Mouse (Mus musculus): ENCODE results near the gene Dab2ip. TPM values are rescaled to one million over a fixed set of nuclear protein-coding genes. Genes with fewer than 3 reads are reported as not detected.

The Dab2ip gene
- polyA plus RNA-seq, 1 experiment from 2014 or later, result 67.9 TPM

DNA sequence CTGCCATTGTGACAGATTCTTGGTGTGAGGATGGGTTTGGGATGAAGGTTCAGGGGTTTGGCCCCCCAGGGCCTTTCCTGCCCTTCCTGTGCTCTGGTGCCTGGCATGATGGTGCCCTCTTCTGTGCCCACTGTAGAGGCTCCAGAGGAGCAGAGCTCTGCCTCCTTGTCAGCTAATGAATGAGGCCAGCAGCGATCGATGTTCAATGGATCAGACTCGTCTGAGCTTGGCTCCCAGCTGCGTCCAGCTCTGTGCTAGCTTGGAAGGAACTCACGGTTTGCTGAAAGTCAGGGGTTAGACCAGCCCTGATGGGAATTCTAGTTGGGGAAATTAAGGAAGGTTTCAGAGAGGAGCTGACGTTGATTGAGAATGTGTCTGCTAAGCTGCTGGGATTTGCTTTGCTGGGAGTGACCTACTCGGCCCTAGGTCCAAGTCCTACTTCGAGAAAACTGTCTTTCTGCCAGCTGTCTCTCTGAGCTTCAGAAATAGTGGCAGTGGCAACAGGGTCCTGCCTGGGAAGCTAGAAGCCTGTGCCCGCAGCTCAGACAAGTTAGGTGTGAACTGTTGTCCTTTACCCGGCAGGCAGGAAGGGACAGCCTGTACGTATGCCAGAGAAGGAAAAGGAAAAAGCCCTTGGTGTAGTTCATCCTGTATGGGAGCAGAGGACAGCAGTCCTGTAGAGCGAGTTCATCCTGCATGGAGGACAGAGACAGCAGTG, 65.5 kb downstream of the Dab2ip start:
- peak overlapping the region; percentile 30; the same call in 1 of the 2 replicates for H3K27ac ChIP-seq (replicated peaks)
- peak overlapping the region; percentile 2; the same call in 1 of the 2 replicates for H3K9ac ChIP-seq
- H3K9me3 ChIP-seq (replicated peaks), result no peaks in the 10 kb centered on the region
- no peak for ATAC-seq (ENCODE audit: insufficient number of reproducible peaks, low FRiP score, low TSS enrichment, low read depth)
- WGBS, result 34% methylated on average over 12 of the region's 12 CpGs
- no peaks in the 10 kb centered on the region for H3K36me3 ChIP-seq
- peak overlapping the region; percentile 79 for H3K4me2 ChIP-seq (replicated peaks)
- H3K4me1 ChIP-seq, result peaks cover 95% of the 10 kb centered on the region
- H3K27me3 ChIP-seq, result no peaks in the 10 kb centered on the region
- H3K4me3 ChIP-seq (replicated peaks), result peak overlapping the region; percentile 76

GRCm38 (mm10) chr2:35624380-35625006, 66.4 kb downstream of the Dab2ip start:
- Histone ChIP-seq H3K27ac (replicated peaks) (no peak overlapping the region), H3K4me1 (peaks cover 86% of the 10 kb centered on the region), H3K4me3 (replicated peaks) (peak overlapping the region; percentile 76; the same call in 1 of the 2 replicates), H3K36me3 (no peaks in the 10 kb centered on the region), H3K4me2 (replicated peaks) (peak overlapping the region; percentile 79), H3K9me3 (replicated peaks) (no peaks in the 10 kb centered on the region), H3K27me3 (no peaks in the 10 kb centered on the region), H3K9ac (no peak overlapping the region)
- 57% methylated on average over 5 of the region's 5 CpGs for WGBS
- no peak for ATAC-seq (ENCODE audit: insufficient number of reproducible peaks, low FRiP score, low TSS enrichment, low read depth)

DNA sequence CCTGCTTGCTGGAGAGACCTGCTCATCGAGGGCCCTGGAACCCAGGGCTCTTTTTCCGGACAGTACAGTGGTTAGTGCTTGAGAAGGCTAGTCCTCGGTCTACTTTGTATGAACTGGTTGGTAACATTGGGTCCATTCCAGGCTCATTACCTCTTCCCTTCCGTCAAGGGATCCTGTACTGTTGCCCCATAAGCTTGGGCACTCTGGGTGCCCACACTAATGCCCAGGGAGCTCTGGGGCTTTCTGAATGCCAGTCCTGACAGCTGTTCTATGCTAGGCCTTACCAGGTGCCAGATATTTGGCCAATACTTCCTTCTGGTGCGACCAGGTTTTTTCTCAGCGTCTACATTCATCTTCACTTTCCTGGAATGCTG, 66.9 kb downstream of the Dab2ip start:
- Histone ChIP-seq H3K9me3 (replicated peaks) (no peaks in the 10 kb centered on the region), H3K27ac (replicated peaks) (no peak overlapping the region), H3K4me2 (replicated peaks) (no peak overlapping the region), H3K36me3 (no peaks in the 10 kb centered on the region), H3K4me3 (replicated peaks) (no peak overlapping the region), H3K27me3 (no peaks in the 10 kb centered on the region), H3K9ac (no peak overlapping the region), H3K4me1 (peaks cover 81% of the 10 kb centered on the region)
- 89% methylated on average over 6 of the region's 6 CpGs for WGBS
- no peak for ATAC-seq (ENCODE audit: insufficient number of reproducible peaks, low FRiP score, low TSS enrichment, low read depth)

GRCm38 (mm10) chr2:35625526-35625925, 67.5 kb downstream of the Dab2ip start:
- ATAC-seq (ENCODE audit: insufficient number of reproducible peaks, low FRiP score, low TSS enrichment, low read depth), result no peak
- H3K4me1 ChIP-seq, result peaks cover 76% of the 10 kb centered on the region
- no peaks in the 10 kb centered on the region for H3K27me3 ChIP-seq
- H3K27ac ChIP-seq (replicated peaks), result no peak overlapping the region
- H3K9me3 ChIP-seq (replicated peaks), result no peaks in the 10 kb centered on the region
- no peak overlapping the region for H3K9ac ChIP-seq
- WGBS, result 69% methylated on average over 6 of the region's 6 CpGs
- H3K4me2 ChIP-seq (replicated peaks), result no peak overlapping the region
- no peaks in the 10 kb centered on the region for H3K36me3 ChIP-seq
- no peak overlapping the region for H3K4me3 ChIP-seq (replicated peaks)

GRCm38 (mm10) chr2:35626181-35626727, 68.2 kb downstream of the Dab2ip start:
- Histone ChIP-seq H3K4me2 (replicated peaks) (no peak overlapping the region), H3K27me3 (no peaks in the 10 kb centered on the region), H3K4me1 (peaks cover 71% of the 10 kb centered on the region), H3K9ac (no peak overlapping the region), H3K4me3 (replicated peaks) (no peak overlapping the region), H3K36me3 (no peaks in the 10 kb centered on the region), H3K27ac (replicated peaks) (no peak overlapping the region), H3K9me3 (replicated peaks) (no peaks in the 10 kb centered on the region)
- WGBS, result 71% methylated on average over 9 of the region's 9 CpGs
- no peak for ATAC-seq (ENCODE audit: insufficient number of reproducible peaks, low FRiP score, low TSS enrichment, low read depth)

- Histone ChIP-seq H3K9ac (no peak overlapping the region), H3K27ac (replicated peaks) (peak overlapping the region; percentile 12; the same call in 1 of the 2 replicates), H3K4me1 (peaks cover 64% of the 10 kb centered on the region), H3K4me2 (replicated peaks) (no peak overlapping the region), H3K9me3 (replicated peaks) (no peaks in the 10 kb centered on the region), H3K27me3 (no peaks in the 10 kb centered on the region), H3K4me3 (replicated peaks) (no peak overlapping the region), H3K36me3 (no peaks in the 10 kb centered on the region)
- 43% methylated on average over 11 of the region's 11 CpGs for WGBS
- no peak for ATAC-seq (ENCODE audit: insufficient number of reproducible peaks, low FRiP score, low TSS enrichment, low read depth)
Observed at GRCm38 (mm10) chr2:35627298-35627898, 69.3 kb downstream of the Dab2ip start.

GRCm38 (mm10) chr2:35628052-35628451, 70.0 kb downstream of the Dab2ip start:
- Histone ChIP-seq H3K36me3 (0 out of 2 replicates have a peak, but pooled peaks cover 2% of the 10 kb centered on the region), H3K9me3 (replicated peaks) (no peaks in the 10 kb centered on the region), H3K9ac (no peak overlapping the region), H3K27ac (replicated peaks) (no peak overlapping the region), H3K4me2 (replicated peaks) (no peak overlapping the region), H3K4me3 (replicated peaks) (no peak overlapping the region), H3K27me3 (no peaks in the 10 kb centered on the region), H3K4me1 (peaks cover 57% of the 10 kb centered on the region)
- WGBS, result 52% methylated on average over 7 of the region's 7 CpGs
- no peak for ATAC-seq (ENCODE audit: insufficient number of reproducible peaks, low FRiP score, low TSS enrichment, low read depth)

GRCm38 (mm10) chr2:35628656-35629055, 70.6 kb downstream of the Dab2ip start:
- 84% methylated on average over 4 of the region's 4 CpGs for WGBS
- peaks cover 51% of the 10 kb centered on the region for H3K4me1 ChIP-seq
- ATAC-seq (ENCODE audit: insufficient number of reproducible peaks, low FRiP score, low TSS enrichment, low read depth), result no peak

GRCm38 (mm10) chr2:35629126-35629525, 71.1 kb downstream of the Dab2ip start:
- Histone ChIP-seq H3K36me3 (0 out of 2 replicates have a peak, but pooled peaks cover 3% of the 10 kb centered on the region), H3K27ac (replicated peaks) (no peak overlapping the region), H3K9me3 (replicated peaks) (no peaks in the 10 kb centered on the region), H3K9ac (no peak overlapping the region), H3K27me3 (no peaks in the 10 kb centered on the region), H3K4me2 (replicated peaks) (no peak overlapping the region), H3K4me3 (replicated peaks) (no peak overlapping the region), H3K4me1 (peaks cover 47% of the 10 kb centered on the region)
- WGBS, result 90% methylated on average over 5 of the region's 8 CpGs
- ATAC-seq (ENCODE audit: insufficient number of reproducible peaks, low FRiP score, low TSS enrichment, low read depth), result no peak

More at GRCm38 (mm10) chr2:35628656-35629055, 70.6 kb downstream of the Dab2ip start:
- Histone ChIP-seq H3K9me3 (replicated peaks) (no peaks in the 10 kb centered on the region), H3K9ac (no peak overlapping the region), H3K36me3 (0 out of 2 replicates have a peak, but pooled peaks cover 3% of the 10 kb centered on the region), H3K27me3 (no peaks in the 10 kb centered on the region), H3K4me3 (replicated peaks) (no peak overlapping the region), H3K4me2 (replicated peaks) (no peak overlapping the region), H3K27ac (replicated peaks) (no peak overlapping the region)

- H3K4me2 ChIP-seq (replicated peaks), result no peak overlapping the region
- 81% methylated on average over 4 of the region's 4 CpGs for WGBS
- no peak overlapping the region for H3K27ac ChIP-seq (replicated peaks)
- no peak for ATAC-seq (ENCODE audit: insufficient number of reproducible peaks, low FRiP score, low TSS enrichment, low read depth)
- H3K36me3 ChIP-seq, result peaks cover 16% of the 10 kb centered on the region
- no peaks in the 10 kb centered on the region for H3K9me3 ChIP-seq (replicated peaks)
- H3K4me3 ChIP-seq (replicated peaks), result no peak overlapping the region
- H3K9ac ChIP-seq, result no peak overlapping the region
- peaks cover 6% of the 10 kb centered on the region; the same call in 1 of the 2 replicates for H3K4me1 ChIP-seq
- no peaks in the 10 kb centered on the region for H3K27me3 ChIP-seq
Observed at GRCm38 (mm10) chr2:35633392-35633791, 75.3 kb downstream of the Dab2ip start.

- H3K9me3 ChIP-seq (replicated peaks), result no peaks in the 10 kb centered on the region
- no peak overlapping the region for H3K27ac ChIP-seq (replicated peaks)
- H3K36me3 ChIP-seq, result peaks cover 16% of the 10 kb centered on the region
- peaks cover 8% of the 10 kb centered on the region for H3K4me1 ChIP-seq
- H3K4me2 ChIP-seq (replicated peaks), result no peak overlapping the region
- no peak for ATAC-seq (ENCODE audit: insufficient number of reproducible peaks, low FRiP score, low TSS enrichment, low read depth)
- H3K27me3 ChIP-seq, result no peaks in the 10 kb centered on the region
- no peak overlapping the region for H3K4me3 ChIP-seq (replicated peaks)
- 87% methylated on average over 4 of the region's 4 CpGs for WGBS
- H3K9ac ChIP-seq, result no peak overlapping the region
Observed at GRCm38 (mm10) chr2:35634963-35635362, 76.9 kb downstream of the Dab2ip start.

All from embryonic facial prominence, embryonic 15.5 days (tissue).